Mouse (Mus musculus) urinary bladder, postnatal 0 days (tissue): ENCODE results near the gene Nup107. TPM values are rescaled to one million over a fixed set of nuclear protein-coding genes. Genes with fewer than 3 reads are reported as not detected.

ENCODE experiments used
- polyA plus RNA-seq: library from polyadenylated mRNA; unstranded; fragments of >200 nt; fragmentation: Nextera tagmentation; extraction: Ambion mirVana; gene quantifications from 2 replicates; pipeline ENCODE4 v1.2.1, GENCODE M21; 2015

Gene Nup107
- 17.2 and 25.5 TPM in 2 replicates for polyA plus RNA-seq

GRCm38 (mm10) chr10:117792141-117793091 lies at the start of gene Nup107:
Gene Nup107, minus strand, starts transcription at chr10:117792705.

DNA sequence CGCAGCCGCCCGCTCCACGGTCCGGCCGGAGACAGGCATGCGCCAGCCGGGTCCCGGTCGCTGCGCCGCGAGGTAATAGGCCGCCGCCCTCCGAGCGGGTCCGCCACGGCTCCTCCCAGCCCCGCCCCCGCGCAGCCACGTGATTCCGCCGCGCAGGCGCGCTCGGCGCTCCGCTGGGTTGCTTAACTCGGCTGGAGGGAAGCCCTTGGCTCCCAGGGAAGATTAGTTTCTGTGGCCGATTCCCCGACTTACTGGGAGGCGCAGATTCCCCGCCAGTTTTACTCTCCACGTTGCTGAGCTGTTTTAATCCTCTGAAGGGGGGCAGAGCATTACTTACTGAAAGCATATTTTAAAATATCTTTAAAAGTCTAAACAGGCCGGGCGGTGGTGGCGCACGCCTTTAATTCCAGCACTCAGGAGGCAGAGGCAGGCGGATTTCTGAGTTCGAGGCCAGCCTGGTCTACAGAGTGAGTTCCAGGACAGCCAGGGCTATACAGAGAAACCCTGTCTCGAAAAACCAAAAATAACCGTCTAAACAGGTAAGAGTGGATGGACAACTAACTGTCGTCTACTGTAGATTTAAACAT lies 46.1 kb downstream of the Nup107 start, which contains the start of gene Slc35e3:
Gene Slc35e3 (minus strand): TSS at position 69 of the 587 bp plus-strand sequence.

GRCm38 (mm10) chr10:117710604-117711141 lies 81.8 kb downstream of the Nup107 start, which contains the start of gene Mdm2:
Gene Mdm2, minus strand, starts transcription at chr10:117710758.

Other genes starting within 250 kb of the Nup107 start
- gene Cpm, start 163.2 kb downstream of the Nup107 start, polyA plus RNA-seq, result 5.3 and 5.5 TPM in 2 replicates
- 33.0 and 36.9 TPM in 2 replicates for gene Mdm2, start 81.9 kb downstream of the Nup107 start, polyA plus RNA-seq
- gene Slc35e3, start 46.3 kb downstream of the Nup107 start, polyA plus RNA-seq, result 9.0 and 10.3 TPM in 2 replicates
- gene Rap1b, start 53.3 kb upstream of the Nup107 start, polyA plus RNA-seq, result 202 and 212 TPM in 2 replicates